Mouse (Mus musculus) CD4-positive helper T cell, adult 2 months (primary cell): ENCODE measurements around the gene Ino80.

ENCODE experiments used
- DNase-seq: peaks from one replicate; pipeline ENCODE4 v3.0.0-alpha.2; 2012; ENCODE audit warnings: low read depth, missing footprints, low spot score

The Ino80 gene

GRCm38 (mm10) chr2:119323866-119324575, 153.5 kb downstream of the Ino80 start:
- DNase-seq: peak; percentile 16
